ENCODE assay signal across 16 mouse cellular contexts in genomic region chr14:105288529-105288928, GRCm38 (mm10). TPM values are rescaled to one million over a fixed set of nuclear protein-coding genes. Genes with fewer than 3 reads are reported as not detected.
A peak's percentile ranks its signal among the peaks of the same experiment; 100 is the strongest.
DNase-seq lines count a peak whose midpoint lies in the region; ATAC-seq and TF ChIP-seq lines count a peak whose summit lies in the region.
"Had no signal": no experiment of that assay in that cellular context is flagged by ENCODE, and none has a peak within 500 bp of the region (broad histone marks: within the 10 kb centered on the region; RNA-seq: fewer than 3 reads in every experiment).

No protein-coding gene starts in this region.

- H3K36me3 ChIP-seq in MEL (ENCODE audit: control insufficient read depth in 1 of 2, insufficient read depth in 2 of 2, low read length in 2 of 2): peaks cover 0 to 4% of the 10 kb centered on the region in 2 experiments; a peak in 2 of 4 replicates
- peaks cover 10% of the 10 kb centered on the region for H3K36me3 ChIP-seq in liver, postnatal 0 days (replicated peaks; ENCODE audit: insufficient read depth, low read length)
- H3K36me3 ChIP-seq in stomach, postnatal 0 days (ENCODE audit: control insufficient read depth, insufficient read depth, low read length): no peaks in the 10 kb centered on the region

- H3K4me1 ChIP-seq in MEL (ENCODE audit: control insufficient read depth in 1 of 2, insufficient read depth in 2 of 2, low read length in 2 of 2): peaks cover 0 to 2% of the 10 kb centered on the region in 2 experiments; a peak in 2 of 4 replicates
- H3K4me1 ChIP-seq in liver, postnatal 0 days (ENCODE audit: insufficient read depth): no peaks in the 10 kb centered on the region
- H3K4me1 ChIP-seq in stomach, postnatal 0 days (replicated peaks; ENCODE audit: control insufficient read depth, insufficient read depth): no peaks in the 10 kb centered on the region
- H3K4me1 ChIP-seq: forebrain, embryonic 10.5 days; heart, embryonic 15.5 days; hindbrain, embryonic 13.5 days; kidney, embryonic 15.5 days; midbrain, embryonic 12.5 days had no signal

- H3K9me3 ChIP-seq in MEL (replicated peaks; ENCODE audit: insufficient read depth, low read length): no peaks in the 10 kb centered on the region
- H3K9me3 ChIP-seq in liver, postnatal 0 days (ENCODE audit: low read length): no peaks in the 10 kb centered on the region
- no peaks in the 10 kb centered on the region for H3K9me3 ChIP-seq in stomach, postnatal 0 days (ENCODE audit: control insufficient read depth, low read length)
- H3K9me3 ChIP-seq: embryonic facial prominence, embryonic 13.5 days; forebrain, embryonic 10.5 days; heart, embryonic 15.5 days; hindbrain, embryonic 13.5 days; kidney, embryonic 15.5 days; midbrain, embryonic 12.5 days had no signal

- no peak overlapping the region for H3K4me3 ChIP-seq in MEL (ENCODE audit: control insufficient read depth in 1 of 2, insufficient read depth in 1 of 2, low read depth in 2 of 2, low read length in 2 of 2)
- no peak overlapping the region for H3K4me3 ChIP-seq in liver, postnatal 0 days (ENCODE audit: low read depth, low read length)
- no peak overlapping the region for H3K4me3 ChIP-seq in stomach, postnatal 0 days (ENCODE audit: low read depth, low read length)
- H3K4me3 ChIP-seq: embryonic facial prominence, embryonic 13.5 days; forebrain, embryonic 10.5 days; heart, embryonic 15.5 days; hindbrain, embryonic 13.5 days; kidney, embryonic 15.5 days; midbrain, embryonic 12.5 days had no signal

- peak; percentile 10 to 23 for DNase-seq in lung, adult 18-20 months
- no peak for DNase-seq in lung, postnatal 10 days
- DNase-seq in MEL (ENCODE audit: low read depth, low spot score): peak; percentile 52
- DNase-seq in liver, postnatal 0 days: peak; percentile 15
- peak; percentile 46 for DNase-seq in stomach, postnatal 0 days (ENCODE audit: low spot score)
- no peak for DNase-seq in cerebellum, adult 9-11 months
- DNase-seq: heart, adult 11 months; lung, embryonic 14.5 days; retina, postnatal 1 day had no signal

- H3K27ac ChIP-seq in MEL (ENCODE audit: control insufficient read depth, low read depth, low read length): no peak overlapping the region
- H3K27ac ChIP-seq in liver, postnatal 0 days (ENCODE audit: low read depth): no peak overlapping the region
- no peak overlapping the region for H3K27ac ChIP-seq in stomach, postnatal 0 days (replicated peaks)
- H3K27ac ChIP-seq: embryonic facial prominence, embryonic 13.5 days; forebrain, embryonic 10.5 days; heart, embryonic 15.5 days; hindbrain, embryonic 13.5 days; kidney, embryonic 15.5 days; midbrain, embryonic 12.5 days had no signal

- H3K9ac ChIP-seq in MEL (ENCODE audit: control insufficient read depth, low read depth, low read length, poor library complexity, severe bottlenecking): no peak overlapping the region
- H3K9ac ChIP-seq in liver, postnatal 0 days (replicated peaks): no peak overlapping the region
- no peak overlapping the region for H3K9ac ChIP-seq in stomach, postnatal 0 days (ENCODE audit: low read length)
- H3K9ac ChIP-seq: embryonic facial prominence, embryonic 13.5 days; heart, embryonic 15.5 days; hindbrain, embryonic 13.5 days; kidney, embryonic 15.5 days; lung, embryonic 14.5 days; midbrain, embryonic 12.5 days had no signal

- ATAC-seq in liver, postnatal 0 days: peak; percentile 74
- peak; percentile 93 for ATAC-seq in stomach, postnatal 0 days (ENCODE audit: low FRiP score, low TSS enrichment)
- no peak for ATAC-seq in frontal cortex, adult (ENCODE audit: low TSS enrichment)

- H3K27me3 ChIP-seq in MEL (ENCODE audit: control insufficient read depth in 1 of 2, insufficient read depth in 2 of 2, low read length in 2 of 2): no peaks in the 10 kb centered on the region
- no peaks in the 10 kb centered on the region for H3K27me3 ChIP-seq in liver, postnatal 0 days (ENCODE audit: insufficient read depth, low read length)
- no peaks in the 10 kb centered on the region for H3K27me3 ChIP-seq in stomach, postnatal 0 days (ENCODE audit: control insufficient read depth, insufficient read depth, low read length)
- H3K27me3 ChIP-seq: embryonic facial prominence, embryonic 13.5 days; heart, embryonic 15.5 days; hindbrain, embryonic 13.5 days; kidney, embryonic 15.5 days; midbrain, embryonic 12.5 days had no signal

- no peaks in the 10 kb centered on the region for H3K79me2 ChIP-seq in MEL (ENCODE audit: control insufficient read depth, insufficient read depth, low read length, poor library complexity)

- no peak for TF ChIP-seq RAD21 in MEL (IDR thresholded peaks at IDR 0.05; ENCODE audit: low read depth, low read length)

- 69% methylated on average over 4 of the region's 4 CpGs for WGBS in liver, postnatal 0 days (ENCODE audit: insufficient replicate concordance)
- 79% methylated on average over 4 of the region's 4 CpGs for WGBS in stomach, postnatal 0 days

- no peak overlapping the region for H3K4me2 ChIP-seq in liver, postnatal 0 days (ENCODE audit: low read depth, low read length)
- H3K4me2 ChIP-seq in stomach, postnatal 0 days (replicated peaks; ENCODE audit: low read depth): no peak overlapping the region
- H3K4me2 ChIP-seq: embryonic facial prominence, embryonic 13.5 days; heart, embryonic 15.5 days; hindbrain, embryonic 13.5 days; kidney, embryonic 15.5 days; lung, embryonic 14.5 days; midbrain, embryonic 12.5 days had no signal

- TF ChIP-seq POLR2A in MEL (IDR thresholded peaks at IDR 0.05; ENCODE audit: control insufficient read depth in 1 of 2, insufficient read depth in 1 of 2, low read depth in 1 of 2, low read length in 2 of 2, poor library complexity in 1 of 2): no peak

- no peak for TF ChIP-seq CTCF in MEL (IDR thresholded peaks at IDR 0.05 in 2 of 3, conservative IDR thresholded peaks at IDR 0.05 in 1 of 3; ENCODE audit: control insufficient read depth in 1 of 3, insufficient read depth in 1 of 3, low read depth in 2 of 3, low read length in 3 of 3, poor library complexity in 1 of 3, severe bottlenecking in 1 of 3)
- TF ChIP-seq CTCF in liver, postnatal 0 days (IDR thresholded peaks at IDR 0.05; ENCODE audit: low read depth): no peak
- TF ChIP-seq CTCF in stomach, postnatal 0 days (IDR thresholded peaks at IDR 0.05; ENCODE audit: low read depth): no peak

- TF ChIP-seq EP300 in MEL (IDR thresholded peaks at IDR 0.05; ENCODE audit: low read depth in 1 of 2, low read length in 2 of 2): peak in 1 of 2 experiments; percentile 25; a peak in 1 of 4 replicates
- TF ChIP-seq EP300 in liver, postnatal 0 days (IDR thresholded peaks at IDR 0.05; ENCODE audit: low read depth): no peak
- TF ChIP-seq EP300 in stomach, postnatal 0 days (optimal IDR thresholded peaks at IDR 0.05): no peak

TF ChIP-seq in MEL, 35 proteins besides CTCF, POLR2A, EP300 and RAD21:
- TF ChIP-seq E2F4 (IDR thresholded peaks at IDR 0.05; ENCODE audit: borderline replicate concordance, low read depth, low read length): no peak
TF ChIP-seq in MEL: peak in this region for 0.

RNA-seq across cellular contexts. Expression of gene Ndfip2, which starts 30.2 kb away (rescaled TPM):
- 13.7 and 16.6 TPM in 2 replicates for total RNA-seq in MEL (2012; rRNA removed)
- polyA plus RNA-seq in MEL (2012; ENCODE audit: insufficient read depth in 1 of 2, insufficient read length in 2 of 2, low read depth in 1 of 2, low replicate concordance in 2 of 2, missing spikeins in 1 of 2): 10 to 100 TPM in 1 of 2 experiments, not detected in 1; 26.3 TPM
- polyA plus RNA-seq in liver, postnatal 0 days (2015; fragmentation: Nextera tagmentation; extraction: Ambion mirVana): 40.5 and 44.0 TPM in 2 replicates
- 64.2 and 65.1 TPM in 2 replicates for polyA plus RNA-seq in stomach, postnatal 0 days (2015; fragmentation: Nextera tagmentation; extraction: Ambion mirVana)

Comparison
In these comparisons a context has a peak if more than half of its experiments do, and no peak if none do; other contexts are left out.
1. DNase-seq: peak in lung, adult 18-20 months (2 of 2), MEL (single experiment), liver, postnatal 0 days (single experiment) and stomach, postnatal 0 days (single experiment); none in lung, postnatal 10 days (single experiment) and cerebellum, adult 9-11 months (single experiment).